Mouse (Mus musculus): ENCODE data around the gene Mcrip1. TPM values are rescaled to one million over a fixed set of nuclear protein-coding genes. Genes with fewer than 3 reads are reported as not detected.
"Not testable (repeated sequence)": the region's sequence is repeated elsewhere in the genome, so short reads cannot be mapped to it uniquely, and the experiment has no call there.

The Mcrip1 gene
- polyA plus RNA-seq, 1 experiment from 2014 or later = 218 TPM

- H3K27me3 ChIP-seq (ENCODE audit: insufficient read depth, low read length); H3K4me3 ChIP-seq (replicated peaks; ENCODE audit: low read depth, low read length); H3K27ac ChIP-seq; DNase-seq (ENCODE audit: low spot score); ATAC-seq (replicated peaks; ENCODE audit: low FRiP score, low read depth); H3K9ac ChIP-seq (ENCODE audit: low read depth, low read length); H3K4me1 ChIP-seq (replicated peaks; ENCODE audit: insufficient read depth, low read length); H3K9me3 ChIP-seq (replicated peaks; ENCODE audit: low read length); H3K4me2 ChIP-seq (ENCODE audit: low read length): not testable (repeated sequence)
- WGBS = 88% methylated on average over 6 of the region's 6 CpGs
- 0 out of 2 replicates have a peak, but pooled peaks have one; percentile 14 for TF ChIP-seq CTCF (IDR thresholded peaks at IDR 0.05; ENCODE audit: low read depth)
- peaks cover 44% of the 10 kb centered on the region for H3K36me3 ChIP-seq (ENCODE audit: insufficient read depth, low read length)
Measured at GRCm38 (mm10) chr11:120558843-120559242, 9.3 kb upstream of the Mcrip1 start.

- no peak overlapping the region for H3K27ac ChIP-seq
- H3K27me3 ChIP-seq (ENCODE audit: insufficient read depth, low read length) = no peaks in the 10 kb centered on the region
- H3K36me3 ChIP-seq (ENCODE audit: insufficient read depth, low read length) = peaks cover 10% of the 10 kb centered on the region
- no peaks in the 10 kb centered on the region for H3K9me3 ChIP-seq (replicated peaks; ENCODE audit: low read length)
- no peak for TF ChIP-seq CTCF (IDR thresholded peaks at IDR 0.05; ENCODE audit: low read depth)
- DNase-seq (ENCODE audit: low spot score) (no peak), ATAC-seq (replicated peaks; ENCODE audit: low FRiP score, low read depth) (no peak)
- H3K9ac ChIP-seq (ENCODE audit: low read depth, low read length) = no peak overlapping the region
- H3K4me2 ChIP-seq (ENCODE audit: low read length) = no peak overlapping the region
- 64% methylated on average over 2 of the region's 2 CpGs for WGBS
- no peak overlapping the region for H3K4me3 ChIP-seq (replicated peaks; ENCODE audit: low read depth, low read length)
- H3K4me1 ChIP-seq (replicated peaks; ENCODE audit: insufficient read depth, low read length) = peaks cover 2% of the 10 kb centered on the region; the same call in 1 of the 2 replicates
Measured at GRCm38 (mm10) chr11:120555260-120555659, 5.7 kb upstream of the Mcrip1 start.

- ATAC-seq (replicated peaks; ENCODE audit: low FRiP score, low read depth) (no peak), DNase-seq (ENCODE audit: low spot score) (no peak)
- Histone ChIP-seq H3K27me3 (ENCODE audit: insufficient read depth, low read length) (no peaks in the 10 kb centered on the region), H3K4me3 (replicated peaks; ENCODE audit: low read depth, low read length) (no peak overlapping the region), H3K9me3 (replicated peaks; ENCODE audit: low read length) (no peaks in the 10 kb centered on the region), H3K9ac (ENCODE audit: low read depth, low read length) (no peak overlapping the region), H3K4me1 (replicated peaks; ENCODE audit: insufficient read depth, low read length) (peaks cover 6% of the 10 kb centered on the region), H3K27ac (no peak overlapping the region), H3K36me3 (ENCODE audit: insufficient read depth, low read length) (0 out of 2 replicates have a peak, but pooled peaks cover 6% of the 10 kb centered on the region), H3K4me2 (ENCODE audit: low read length) (no peak overlapping the region)
- WGBS = 74% methylated on average over 7 of the region's 7 CpGs
- no peak for TF ChIP-seq CTCF (IDR thresholded peaks at IDR 0.05; ENCODE audit: low read depth)
Measured at GRCm38 (mm10) chr11:120554834-120555233, 5.3 kb upstream of the Mcrip1 start.

- TF ChIP-seq CTCF (IDR thresholded peaks at IDR 0.05; ENCODE audit: low read depth) = no peak
- 66% methylated on average over 5 of the region's 5 CpGs for WGBS
Measured at GRCm38 (mm10) chr11:120552736-120553135, 3.2 kb upstream of the Mcrip1 start.

GRCm38 (mm10) chr11:120550810-120551440 is 1.4 kb upstream of the Mcrip1 start, which contains the start of gene Ppp1r27:
Gene Ppp1r27, minus strand, starts transcription at chr11:120551132.
- 89% methylated on average over 28 of the region's 28 CpGs for WGBS
- Histone ChIP-seq H3K4me2 (ENCODE audit: low read length) (peak within 1 kb of the TSS; percentile 80), H3K4me3 (replicated peaks; ENCODE audit: low read depth, low read length) (peak within 1 kb of the TSS; percentile 87), H3K36me3 (ENCODE audit: insufficient read depth, low read length) (no peaks in the 10 kb centered on the region), H3K9me3 (replicated peaks; ENCODE audit: low read length) (no peaks in the 10 kb centered on the region), H3K9ac (ENCODE audit: low read depth, low read length) (peak within 1 kb of the TSS; percentile 98), H3K27me3 (ENCODE audit: insufficient read depth, low read length) (no peaks in the 10 kb centered on the region), H3K27ac (peak within 1 kb of the TSS; percentile 98), H3K4me1 (replicated peaks; ENCODE audit: insufficient read depth, low read length) (peaks cover 17% of the 10 kb centered on the region)
- no peak for TF ChIP-seq CTCF (IDR thresholded peaks at IDR 0.05; ENCODE audit: low read depth)
- DNase-seq (ENCODE audit: low spot score) = no peak
- no peak for ATAC-seq (replicated peaks; ENCODE audit: low FRiP score, low read depth)

More at GRCm38 (mm10) chr11:120552736-120553135, 3.2 kb upstream of the Mcrip1 start:
- H3K4me3 ChIP-seq (replicated peaks; ENCODE audit: low read depth, low read length) = no peak overlapping the region
- DNase-seq (ENCODE audit: low spot score) = no peak
- no peaks in the 10 kb centered on the region for H3K27me3 ChIP-seq (ENCODE audit: insufficient read depth, low read length)
- peaks cover 16% of the 10 kb centered on the region for H3K4me1 ChIP-seq (replicated peaks; ENCODE audit: insufficient read depth, low read length)
- no peaks in the 10 kb centered on the region for H3K9me3 ChIP-seq (replicated peaks; ENCODE audit: low read length)
- no peak overlapping the region for H3K4me2 ChIP-seq (ENCODE audit: low read length)
- H3K27ac ChIP-seq = no peak overlapping the region
- H3K9ac ChIP-seq (ENCODE audit: low read depth, low read length) = no peak overlapping the region
- no peak for ATAC-seq (replicated peaks; ENCODE audit: low FRiP score, low read depth)
- no peaks in the 10 kb centered on the region for H3K36me3 ChIP-seq (ENCODE audit: insufficient read depth, low read length)

- Histone ChIP-seq H3K9ac (ENCODE audit: low read depth, low read length) (peak overlapping the region; percentile 98), H3K4me2 (ENCODE audit: low read length) (peak overlapping the region; percentile 80), H3K9me3 (replicated peaks; ENCODE audit: low read length) (no peaks in the 10 kb centered on the region), H3K27ac (peak overlapping the region; percentile 98), H3K36me3 (ENCODE audit: insufficient read depth, low read length) (no peaks in the 10 kb centered on the region), H3K4me3 (replicated peaks; ENCODE audit: low read depth, low read length) (peak overlapping the region; percentile 87), H3K4me1 (replicated peaks; ENCODE audit: insufficient read depth, low read length) (peaks cover 17% of the 10 kb centered on the region), H3K27me3 (ENCODE audit: insufficient read depth, low read length) (no peaks in the 10 kb centered on the region)
- WGBS = 47% methylated on average over 11 of the region's 11 CpGs
- TF ChIP-seq CTCF (IDR thresholded peaks at IDR 0.05; ENCODE audit: low read depth) = no peak
- ATAC-seq (replicated peaks; ENCODE audit: low FRiP score, low read depth) (no peak), DNase-seq (ENCODE audit: low spot score) (no peak)
Measured at GRCm38 (mm10) chr11:120549986-120550809, 671 bp upstream of the Mcrip1 start.
